Mouse (Mus musculus) c-Kit-positive CD71-positive TER-119-positive erythroid progenitor cells, embryonic 14.5 days (primary cell): Measurements from ENCODE around the gene Ubr3.

ENCODE experiments used
- DNase-seq: peaks from one replicate; pipeline ENCODE4 v3.0.0-alpha.2; 2013; ENCODE audit warnings: low spot score

The Ubr3 gene

DNA sequence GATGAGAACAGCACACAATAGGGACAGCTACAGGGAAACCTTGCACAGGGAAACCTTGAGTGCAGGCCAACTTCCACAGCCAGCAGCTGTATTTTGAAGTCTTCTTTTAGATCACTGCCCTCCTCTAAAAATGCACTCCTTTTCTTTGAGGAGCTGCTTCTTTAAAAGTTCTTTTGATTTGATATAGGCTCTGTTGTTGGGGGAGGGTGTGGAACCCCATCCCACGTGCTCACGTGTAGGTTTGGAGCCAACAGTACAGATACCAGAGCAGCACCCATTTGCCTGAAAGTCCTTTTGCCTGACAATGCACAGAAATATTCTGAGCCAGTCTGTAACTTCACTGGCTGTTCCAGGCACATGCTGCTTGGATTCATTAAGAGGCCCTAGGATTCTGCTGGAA, 134.4 kb downstream of the Ubr3 start:
- no peak for DNase-seq

DNA sequence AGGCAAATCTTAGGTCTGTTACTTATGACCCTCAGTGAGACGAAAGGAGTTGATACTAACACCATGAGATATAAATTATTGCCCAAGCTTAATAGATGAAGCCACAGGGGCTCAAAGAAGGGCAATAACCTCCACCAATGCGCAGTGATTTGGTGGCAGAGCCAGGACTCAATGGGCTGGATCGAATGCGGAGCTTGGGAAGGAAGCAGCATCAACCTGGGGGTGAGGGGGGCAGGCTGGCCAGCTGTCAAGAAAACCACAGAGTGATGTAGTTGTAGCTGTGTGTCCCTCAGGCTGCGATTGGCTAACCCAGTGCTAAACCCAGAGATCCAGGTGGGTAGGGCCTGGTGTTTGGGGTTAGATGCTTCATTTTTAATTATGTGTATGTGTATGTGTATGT, 137.8 kb downstream of the Ubr3 start:
- no peak for DNase-seq

- no peak for DNase-seq
Observed at GRCm38 (mm10) chr2:70035358-70035757, 138.3 kb downstream of the Ubr3 start.

DNA sequence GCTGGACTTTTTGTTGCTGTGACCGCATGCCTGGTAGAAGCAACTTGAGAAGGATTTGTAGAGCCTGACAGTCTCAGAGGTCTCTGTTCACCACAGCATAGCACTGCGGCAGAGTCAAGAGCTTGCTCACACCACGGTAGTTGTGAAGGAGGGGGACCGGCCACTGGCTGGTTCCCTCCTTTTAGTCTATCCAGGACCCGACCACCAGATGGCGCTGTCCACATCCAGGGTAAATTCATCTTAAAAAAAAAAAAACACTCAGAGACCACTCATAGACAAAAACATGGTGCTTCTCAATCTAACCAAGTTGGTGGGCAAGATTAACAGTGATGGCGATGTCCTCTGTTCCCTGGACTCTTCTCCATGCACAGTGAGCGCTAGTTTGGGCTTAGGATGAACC, 140.2 kb downstream of the Ubr3 start:
- peak; percentile 47 for DNase-seq

DNA sequence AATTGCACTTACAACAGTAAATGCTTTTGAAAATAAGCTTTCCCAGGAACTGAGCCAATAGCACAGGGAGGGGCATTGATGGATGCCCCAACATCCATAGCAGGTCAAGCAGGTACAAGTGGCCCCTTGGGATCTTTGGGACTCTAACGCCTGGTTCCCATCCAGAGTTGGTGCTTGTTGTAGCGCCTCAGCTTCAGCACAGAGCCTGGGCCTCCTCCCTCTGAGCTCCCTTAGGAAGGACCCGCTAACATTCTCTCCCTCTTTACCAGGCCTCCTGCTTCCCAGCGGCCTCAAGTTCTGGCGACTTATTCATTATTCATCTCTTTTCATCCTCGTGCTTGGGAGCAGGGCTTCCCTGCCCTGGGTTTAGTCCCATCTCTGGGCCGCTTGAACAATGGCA, 141.7 kb downstream of the Ubr3 start, which contains the start of gene Myo3b:
Myo3b (plus strand) TSS at position 375 of the 400 bp plus-strand sequence.
- no peak for DNase-seq

GRCm38 (mm10) chr2:70044466-70044865, 147.4 kb downstream of the Ubr3 start:
- no peak for DNase-seq

DNA sequence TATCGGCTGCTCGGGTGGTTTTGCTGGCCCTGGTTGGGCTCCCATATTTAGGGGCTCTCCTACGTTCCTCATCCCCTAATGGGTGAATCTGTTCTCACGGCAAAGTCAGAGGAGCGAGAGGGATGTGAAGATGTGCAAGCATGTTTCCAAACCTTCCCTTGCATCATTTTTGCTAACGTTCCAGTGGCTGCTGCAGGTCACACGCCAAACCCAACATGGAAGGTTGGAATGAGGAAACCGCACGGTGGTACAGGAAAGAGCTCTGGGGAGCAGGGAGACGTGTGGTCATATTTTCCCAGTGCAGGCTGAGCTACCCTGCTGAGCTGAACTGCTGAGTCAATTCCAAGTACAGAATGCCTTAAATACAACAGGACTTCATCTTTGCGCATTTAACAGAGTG, 150.8 kb downstream of the Ubr3 start:
- DNase-seq = no peak

GRCm38 (mm10) chr2:70053803-70054202, 156.8 kb downstream of the Ubr3 start:
- DNase-seq = no peak

DNA sequence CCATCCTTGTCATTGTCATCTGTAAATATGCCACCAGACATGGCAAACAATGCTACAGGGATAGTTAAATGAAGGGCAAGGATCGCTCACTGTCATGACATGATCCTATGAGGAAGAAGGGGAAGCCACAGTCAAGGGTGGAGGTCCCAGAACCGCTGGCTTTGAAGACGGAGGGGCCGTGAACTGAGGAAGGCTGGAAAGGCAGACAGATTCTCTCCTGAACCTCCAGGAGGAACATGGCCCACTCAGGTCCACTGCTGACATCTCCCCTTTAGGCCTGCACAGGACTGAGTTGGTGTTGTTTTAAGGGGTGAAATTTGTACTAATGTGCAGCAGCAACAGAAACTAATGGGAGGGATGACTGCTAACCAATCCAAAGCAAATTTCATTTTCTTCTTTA, 161.2 kb downstream of the Ubr3 start:
- no peak for DNase-seq

- no peak for DNase-seq
Observed at GRCm38 (mm10) chr2:70060359-70061345, 163.6 kb downstream of the Ubr3 start.

GRCm38 (mm10) chr2:70065116-70065515, 168.1 kb downstream of the Ubr3 start:
- DNase-seq = no peak

DNA sequence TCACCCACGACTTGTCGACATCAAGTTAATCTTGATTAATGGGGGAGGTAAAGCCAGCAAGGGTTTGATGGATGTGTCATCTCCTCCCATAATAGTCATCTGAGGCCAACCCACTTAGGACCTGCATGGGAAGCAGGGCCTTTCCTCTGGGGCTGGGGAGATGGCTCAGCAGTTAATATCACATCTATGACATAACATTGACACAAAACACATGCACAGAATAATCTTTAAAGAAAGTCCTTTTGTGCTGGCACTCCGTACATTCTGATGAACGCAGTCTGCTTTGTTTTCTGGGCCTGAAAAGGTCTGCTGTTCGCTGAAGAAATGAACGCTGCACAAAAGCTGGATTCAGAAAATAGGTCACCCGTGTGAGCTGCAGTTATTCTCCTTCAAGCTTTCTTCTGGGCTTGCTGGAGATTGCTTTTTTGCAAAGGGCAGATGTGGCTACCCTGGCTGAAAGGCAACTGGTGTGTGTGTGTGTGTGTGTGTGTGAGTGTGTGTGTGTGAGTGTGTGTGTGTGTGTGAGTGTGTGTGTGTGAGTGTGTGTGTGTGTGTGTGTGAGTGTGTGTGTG, 168.8 kb downstream of the Ubr3 start:
- DNase-seq = no peak

- no peak for DNase-seq
Observed at GRCm38 (mm10) chr2:70066338-70067022, 169.4 kb downstream of the Ubr3 start.

DNA sequence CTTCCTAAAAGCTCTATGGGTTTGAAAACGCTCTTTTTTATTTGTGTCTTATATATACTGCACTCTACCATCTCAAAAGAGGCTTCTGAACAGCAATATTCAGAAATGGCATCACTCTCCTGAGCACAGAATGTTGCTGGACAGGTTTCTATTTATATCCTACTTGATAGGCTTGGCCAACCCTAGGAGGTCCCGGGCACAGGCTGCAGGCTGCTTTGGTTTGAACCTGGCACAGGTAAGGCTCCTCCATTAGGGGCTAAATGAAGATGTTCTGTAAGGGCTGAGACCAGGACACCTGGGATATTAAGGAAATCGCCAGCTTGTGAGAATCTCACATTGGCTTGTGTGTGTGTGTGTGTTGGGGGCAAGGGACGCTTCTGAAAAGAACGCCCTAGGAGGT, 172.8 kb downstream of the Ubr3 start:
- no peak for DNase-seq
